Mouse (Mus musculus) megakaryocyte progenitor cell, adult 5-6 weeks (primary cell): ENCODE data around the gene Dnah5. TPM values are rescaled to one million over a fixed set of nuclear protein-coding genes. Genes with fewer than 3 reads are reported as not detected.
"Not testable (repeated sequence)": the region's sequence is repeated elsewhere in the genome, so short reads cannot be mapped to it uniquely, and the experiment has no call there.

Experiments used
- ATAC-seq: replicated peaks from 2 replicates; pipeline ENCODE4 v1.8.0; 2016; ENCODE audit warnings: mild to moderate bottlenecking, moderate TSS enrichment, inconsistent platforms; ENCODE audit not compliant: poor library complexity
- total RNA-seq, 2 experiments: library from RNA; stranded (forward) in 1 of 2; stranded (reverse) in 1 of 2; fragments of 157-497, 149-512 nt in 1 of 2; fragments of 200-1000 nt in 1 of 2; gene quantifications; 2 replicates each; pipeline versions ENCODE4 v1.2.3 to v1.2.4; 2015 to 2017

Gene Dnah5
- total RNA-seq, 2 experiments from 2014 or later = not detected

- ATAC-seq = not testable (repeated sequence)
Observed at GRCm38 (mm10) chr15:28461091-28461778, 257.7 kb downstream of the Dnah5 start.

DNA sequence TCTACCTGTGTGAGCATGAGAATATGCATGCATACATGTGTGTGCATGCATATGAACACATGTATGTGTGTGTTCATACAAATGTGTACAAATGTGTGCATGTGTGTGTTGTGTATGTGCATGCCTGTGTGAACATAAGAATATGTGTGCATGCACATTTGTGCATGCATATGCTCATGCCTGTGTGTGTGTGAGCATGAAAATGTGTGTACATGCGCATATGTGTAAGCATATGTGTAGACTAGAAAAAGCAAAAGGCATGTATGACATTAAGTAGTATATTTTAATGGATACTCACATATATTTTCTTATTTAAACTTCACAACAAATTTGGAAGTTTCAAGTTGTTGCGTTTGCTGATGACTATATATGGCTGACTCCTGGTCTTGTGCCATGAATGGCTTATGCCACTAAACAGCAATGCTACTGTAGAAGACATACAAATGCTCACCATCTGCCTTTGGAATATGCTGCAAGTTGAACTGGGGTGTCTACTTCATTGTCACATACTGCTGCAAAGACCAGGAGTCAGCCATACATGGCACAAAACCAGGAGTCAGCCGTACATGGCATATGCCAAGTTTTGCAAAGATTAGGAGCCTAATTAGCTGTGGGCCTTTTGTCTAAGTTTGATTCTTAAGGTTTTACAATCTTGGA is 263.2 kb downstream of the Dnah5 start:
- ATAC-seq = no peak

GRCm38 (mm10) chr15:28473749-28474390 is 270.3 kb downstream of the Dnah5 start:
- no peak for ATAC-seq

GRCm38 (mm10) chr15:28502820-28503219 is 299.3 kb downstream of the Dnah5 start:
- no peak for ATAC-seq

DNA sequence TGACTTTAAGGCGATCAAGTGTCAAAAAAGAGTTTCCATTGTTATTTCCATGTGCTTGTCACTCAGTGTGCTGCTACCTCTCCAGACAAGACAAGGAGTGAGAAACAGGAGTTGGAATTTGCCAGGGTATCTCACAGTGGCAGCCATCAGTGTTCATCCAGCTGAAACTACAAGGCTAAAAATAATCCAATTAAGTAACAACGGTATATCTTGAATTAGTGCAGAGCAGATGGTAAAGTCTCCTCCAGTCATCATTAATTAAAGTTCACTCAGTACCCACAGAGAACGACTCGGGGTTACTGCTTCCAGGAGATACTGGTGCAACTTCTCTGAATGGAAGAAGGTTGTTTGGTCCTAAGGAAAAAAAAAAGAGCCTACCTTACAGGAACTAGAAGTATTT is 311.6 kb downstream of the Dnah5 start:
- no peak for ATAC-seq

Other genes starting within 250 kb of the Dnah5 start
- gene Trio, start 177.9 kb upstream of the Dnah5 start, total RNA-seq (2015) = 18.1 and 19.4 TPM in 2 replicates
- 17.7 and 20.2 TPM in 2 replicates for gene Trio, start 177.9 kb upstream of the Dnah5 start, total RNA-seq (2017)